Mouse (Mus musculus) kidney, embryonic 16.5 days (tissue): ENCODE results near the gene Prkcg. TPM values are rescaled to one million over a fixed set of nuclear protein-coding genes. Genes with fewer than 3 reads are reported as not detected.

Experiments used
- ATAC-seq: fragments of 200-750 bp; cut with Nextera tagmentation; 2 replicates; pipeline ENCODE4 v1.8.0; 2017; ENCODE audit warnings: moderate TSS enrichment; ENCODE audit not compliant: low FRiP score, low TSS enrichment
- H3K27ac ChIP-seq: fragments of 300-500 bp; sonication (generic); 2 replicates; pipeline ENCODE4 v1.5.1; 2014; ENCODE audit warnings: low read length
- H3K27me3 ChIP-seq: fragments of 300-500 bp; sonication (generic); 2 replicates; pipeline ENCODE4 v1.6.1; 2014; ENCODE audit warnings: low read length, control low read depth, mixed read lengths; ENCODE audit not compliant: insufficient read depth
- H3K36me3 ChIP-seq: fragments of 300-500 bp; sonication (generic); 2 replicates; pipeline ENCODE4 v1.6.1; 2014; ENCODE audit warnings: low read length, control low read depth, mixed read lengths; ENCODE audit not compliant: insufficient read depth
- H3K4me1 ChIP-seq: fragments of 300-500 bp; sonication (generic); 2 replicates; pipeline ENCODE4 v1.6.1; 2014; ENCODE audit warnings: low read length, control low read depth, mixed read lengths; ENCODE audit not compliant: insufficient read depth
- H3K4me2 ChIP-seq: fragments of 300-500 bp; sonication (generic); replicated peaks from 2 replicates; pipeline ENCODE4 v1.6.1; 2014; ENCODE audit warnings: low read depth, low read length
- H3K4me3 ChIP-seq: fragments of 300-500 bp; sonication (generic); 2 replicates; pipeline ENCODE4 v1.5.1; 2014; ENCODE audit warnings: mild to moderate bottlenecking, low read length
- H3K9ac ChIP-seq: fragments of 300-500 bp; sonication (generic); replicated peaks from 2 replicates; pipeline ENCODE4 v1.6.1; 2014; ENCODE audit warnings: low read length
- H3K9me3 ChIP-seq: fragments of 300-500 bp; sonication (generic); 2 replicates; pipeline ENCODE4 v1.6.1; 2016; ENCODE audit warnings: low read length, control low read depth
- WGBS: fragments of 180-500 bp; shearing (Covaris S2); extraction: QIAGEN DNeasy Blood & Tissue Kit; methylation state at CpG from one replicate; pipeline ENCODE4 v1.1.7; 2014; 5-methylcytosine and 5-hydroxymethylcytosine counted together
- polyA plus RNA-seq: library from polyadenylated mRNA; unstranded; fragments of >200 nt; fragmentation: Nextera tagmentation; extraction: Ambion mirVana; gene quantifications from 2 replicates; pipeline ENCODE4 v1.2.1, GENCODE M21; 2015

The Prkcg gene
- polyA plus RNA-seq, 1 experiment from 2014 or later: 0.14 TPM

GRCm38 (mm10) chr7:3308646-3309045, 19.7 kb downstream of the Prkcg start:
- H3K4me1 ChIP-seq: peaks cover 3% of the 10 kb centered on the region
- no peak for ATAC-seq
- H3K9ac ChIP-seq: no peak overlapping the region
- 15% methylated on average over 4 of the region's 4 CpGs for WGBS
- no peak overlapping the region for H3K4me2 ChIP-seq
- H3K27me3 ChIP-seq: peaks cover 26% of the 10 kb centered on the region
- H3K4me3 ChIP-seq: no peak overlapping the region
- H3K36me3 ChIP-seq: no peaks in the 10 kb centered on the region
- H3K9me3 ChIP-seq: no peaks in the 10 kb centered on the region
- no peak overlapping the region for H3K27ac ChIP-seq

GRCm38 (mm10) chr7:3310233-3310632, 21.3 kb downstream of the Prkcg start:
- H3K36me3 ChIP-seq: no peaks in the 10 kb centered on the region
- peaks cover 10% of the 10 kb centered on the region; the same call in 1 of the 2 replicates for H3K27me3 ChIP-seq
- no peak overlapping the region for H3K9ac ChIP-seq
- H3K4me2 ChIP-seq: no peak overlapping the region
- H3K9me3 ChIP-seq: no peaks in the 10 kb centered on the region
- H3K4me3 ChIP-seq: no peak overlapping the region
- no peak overlapping the region for H3K27ac ChIP-seq
- no peak for ATAC-seq
- WGBS: 96% methylated on average over 7 of the region's 7 CpGs
- H3K4me1 ChIP-seq: no peaks in the 10 kb centered on the region

GRCm38 (mm10) chr7:3313571-3313970, 24.6 kb downstream of the Prkcg start:
- H3K27me3 ChIP-seq: no peaks in the 10 kb centered on the region
- 0 out of 2 replicates have a peak, but pooled peaks have one; percentile 27 for ATAC-seq
- H3K27ac ChIP-seq: no peak overlapping the region
- H3K9me3 ChIP-seq: no peaks in the 10 kb centered on the region
- H3K4me3 ChIP-seq: no peak overlapping the region
- H3K4me1 ChIP-seq: no peaks in the 10 kb centered on the region
- H3K4me2 ChIP-seq: no peak overlapping the region
- 79% methylated on average over 8 of the region's 8 CpGs for WGBS
- no peak overlapping the region for H3K9ac ChIP-seq
- no peaks in the 10 kb centered on the region for H3K36me3 ChIP-seq

GRCm38 (mm10) chr7:3314121-3314520, 25.1 kb downstream of the Prkcg start:
- Histone ChIP-seq H3K4me2 (no peak overlapping the region), H3K36me3 (no peaks in the 10 kb centered on the region), H3K9me3 (no peaks in the 10 kb centered on the region), H3K27ac (no peak overlapping the region), H3K9ac (no peak overlapping the region), H3K4me1 (no peaks in the 10 kb centered on the region), H3K4me3 (no peak overlapping the region), H3K27me3 (no peaks in the 10 kb centered on the region)
- peak; percentile 59 for ATAC-seq
- 71% methylated on average over 5 of the region's 5 CpGs for WGBS

GRCm38 (mm10) chr7:3317704-3318103, 28.7 kb downstream of the Prkcg start:
- no peaks in the 10 kb centered on the region for H3K27me3 ChIP-seq
- WGBS: 35% methylated on average over 4 of the region's 4 CpGs
- H3K9ac ChIP-seq: no peak overlapping the region
- no peak overlapping the region for H3K4me3 ChIP-seq
- H3K27ac ChIP-seq: no peak overlapping the region
- no peaks in the 10 kb centered on the region for H3K36me3 ChIP-seq
- no peak overlapping the region for H3K4me2 ChIP-seq
- no peaks in the 10 kb centered on the region for H3K9me3 ChIP-seq
- no peaks in the 10 kb centered on the region for H3K4me1 ChIP-seq
- ATAC-seq: no peak

- Histone ChIP-seq H3K36me3 (no peaks in the 10 kb centered on the region), H3K9me3 (no peaks in the 10 kb centered on the region), H3K4me2 (no peak overlapping the region), H3K4me3 (no peak overlapping the region), H3K4me1 (no peaks in the 10 kb centered on the region), H3K9ac (no peak overlapping the region), H3K27ac (no peak overlapping the region), H3K27me3 (no peaks in the 10 kb centered on the region)
- WGBS: 57% methylated on average over 3 of the region's 3 CpGs
- ATAC-seq: no peak
These were observed 31.9 kb downstream of the Prkcg start for GRCm38 (mm10) chr7:3320856-3321255.

GRCm38 (mm10) chr7:3323826-3324225, 34.8 kb downstream of the Prkcg start:
- no peak overlapping the region for H3K27ac ChIP-seq
- no peaks in the 10 kb centered on the region for H3K27me3 ChIP-seq
- no peaks in the 10 kb centered on the region for H3K36me3 ChIP-seq
- no peak for ATAC-seq
- 90% methylated on average over 1 of the region's 1 CpGs for WGBS
- H3K4me1 ChIP-seq: no peaks in the 10 kb centered on the region
- no peaks in the 10 kb centered on the region for H3K9me3 ChIP-seq
- no peak overlapping the region for H3K9ac ChIP-seq
- H3K4me3 ChIP-seq: no peak overlapping the region
- no peak overlapping the region for H3K4me2 ChIP-seq

- Histone ChIP-seq H3K4me3 (no peak overlapping the region), H3K27me3 (peaks cover 5% of the 10 kb centered on the region; the same call in 1 of the 2 replicates), H3K9ac (no peak overlapping the region), H3K4me1 (peaks cover 9% of the 10 kb centered on the region), H3K36me3 (no peaks in the 10 kb centered on the region), H3K4me2 (no peak overlapping the region), H3K27ac (no peak overlapping the region), H3K9me3 (no peaks in the 10 kb centered on the region)
- ATAC-seq: no peak
- WGBS: 65% methylated on average over 4 of the region's 4 CpGs
These were observed 39.0 kb downstream of the Prkcg start for GRCm38 (mm10) chr7:3327961-3328360.

- no peak overlapping the region for H3K27ac ChIP-seq
- H3K4me3 ChIP-seq: no peak overlapping the region
- H3K4me2 ChIP-seq: peak overlapping the region; percentile 32
- WGBS: 16% methylated on average over 31 of the region's 31 CpGs
- peaks cover 5% of the 10 kb centered on the region; the same call in 1 of the 2 replicates for H3K27me3 ChIP-seq
- peaks cover 15% of the 10 kb centered on the region for H3K4me1 ChIP-seq
- ATAC-seq: peak; percentile 17; the same call in 1 of the 2 replicates
- H3K9ac ChIP-seq: no peak overlapping the region
- no peaks in the 10 kb centered on the region for H3K9me3 ChIP-seq
- no peaks in the 10 kb centered on the region for H3K36me3 ChIP-seq
These were observed 41.0 kb downstream of the Prkcg start for GRCm38 (mm10) chr7:3329776-3330546.

GRCm38 (mm10) chr7:3331171-3331570, 42.2 kb downstream of the Prkcg start:
- 44% methylated on average over 6 of the region's 6 CpGs for WGBS
- Histone ChIP-seq H3K36me3 (no peaks in the 10 kb centered on the region), H3K4me2 (peak overlapping the region; percentile 68), H3K9ac (0 out of 2 replicates have a peak overlapping the region, but pooled peaks have one; percentile 42), H3K4me3 (peak overlapping the region; percentile 62), H3K9me3 (no peaks in the 10 kb centered on the region), H3K4me1 (peaks cover 15% of the 10 kb centered on the region), H3K27me3 (peaks cover 5% of the 10 kb centered on the region; the same call in 1 of the 2 replicates), H3K27ac (no peak overlapping the region)
- peak; percentile 3 for ATAC-seq
